Mouse (Mus musculus) midbrain, postnatal 0 days (tissue): ENCODE data around the gene Fkbp15. TPM values are rescaled to one million over a fixed set of nuclear protein-coding genes. Genes with fewer than 3 reads are reported as not detected.

Source experiments
- ATAC-seq: fragments of 200-750 bp; cut with Nextera tagmentation; 2 replicates; pipeline ENCODE4 v1.8.0; 2017; ENCODE audit warnings: moderate number of reproducible peaks, mild to moderate bottlenecking, moderate TSS enrichment, moderate library complexity; ENCODE audit not compliant: low FRiP score
- DNase-seq: peaks from one replicate; pipeline ENCODE4 v3.0.0-alpha.2; 2015; ENCODE audit warnings: low spot score
- H3K27ac ChIP-seq: fragments of 300-500 bp; sonication (generic); 2 replicates; pipeline ENCODE4 v1.5.1; 2014; ENCODE audit warnings: low read depth, mild to moderate bottlenecking, low read length, mixed read lengths
- H3K27me3 ChIP-seq: fragments of 300-500 bp; sonication (generic); 2 replicates; pipeline ENCODE4 v1.6.1; 2014; ENCODE audit warnings: low read length, control low read depth, mixed read lengths; ENCODE audit not compliant: insufficient read depth
- H3K36me3 ChIP-seq: fragments of 300-500 bp; sonication (generic); 2 replicates; pipeline ENCODE4 v1.6.1; 2014; ENCODE audit warnings: low read length, control low read depth, mixed read lengths; ENCODE audit not compliant: insufficient read depth
- H3K4me1 ChIP-seq: fragments of 300-500 bp; sonication (generic); 2 replicates; pipeline ENCODE4 v1.6.1; 2014; ENCODE audit warnings: mild to moderate bottlenecking, control low read depth, antibody characterized with exemption, low read length, mixed read lengths; ENCODE audit not compliant: insufficient read depth
- H3K4me2 ChIP-seq: fragments of 300-500 bp; sonication (generic); 2 replicates; pipeline ENCODE4 v1.6.1; 2014; ENCODE audit warnings: low read depth, mild to moderate bottlenecking, low read length, mixed read lengths; ENCODE audit not compliant: poor library complexity, severe bottlenecking
- H3K4me3 ChIP-seq: fragments of 300-500 bp; sonication (generic); 2 replicates; pipeline ENCODE4 v1.5.1; 2014; ENCODE audit warnings: low read depth, mild to moderate bottlenecking, low read length, moderate library complexity
- H3K9ac ChIP-seq: fragments of 300-500 bp; sonication (generic); replicated peaks from 2 replicates; pipeline ENCODE4 v1.6.1; 2014; ENCODE audit warnings: mild to moderate bottlenecking, low read length, moderate library complexity, mixed read lengths; ENCODE audit not compliant: poor library complexity, severe bottlenecking
- H3K9me3 ChIP-seq: fragments of 300-500 bp; sonication (generic); 2 replicates; pipeline ENCODE4 v1.6.1; 2016; ENCODE audit warnings: low read length, control low read depth
- CTCF ChIP-seq: IDR thresholded peaks from 2 replicates; pipeline ENCODE4 v1.5.1; 2016; ENCODE audit warnings: antibody characterized with exemption, mild to moderate bottlenecking
- WGBS: fragments of 180-500 bp; shearing (Covaris S2); extraction: QIAGEN DNeasy Blood & Tissue Kit; methylation state at CpG from one replicate; pipeline ENCODE4 v1.1.7; 2014; 5-methylcytosine and 5-hydroxymethylcytosine counted together
- polyA plus RNA-seq: library from polyadenylated mRNA; unstranded; fragments of >200 nt; fragmentation: Nextera tagmentation; extraction: Ambion mirVana; gene quantifications from 2 replicates; pipeline ENCODE4 v1.2.1, GENCODE M21; 2015
- total RNA-seq: library from RNA; depleted of rRNA; stranded (reverse); fragments of >200 nt; gene quantifications from 2 replicates; pipeline ENCODE4 v1.2.3, GENCODE M21; 2014

The Fkbp15 gene
- total and polyA plus RNA-seq, 2 experiments from 2014 or later, result 20.2 to 37.5 TPM

DNA sequence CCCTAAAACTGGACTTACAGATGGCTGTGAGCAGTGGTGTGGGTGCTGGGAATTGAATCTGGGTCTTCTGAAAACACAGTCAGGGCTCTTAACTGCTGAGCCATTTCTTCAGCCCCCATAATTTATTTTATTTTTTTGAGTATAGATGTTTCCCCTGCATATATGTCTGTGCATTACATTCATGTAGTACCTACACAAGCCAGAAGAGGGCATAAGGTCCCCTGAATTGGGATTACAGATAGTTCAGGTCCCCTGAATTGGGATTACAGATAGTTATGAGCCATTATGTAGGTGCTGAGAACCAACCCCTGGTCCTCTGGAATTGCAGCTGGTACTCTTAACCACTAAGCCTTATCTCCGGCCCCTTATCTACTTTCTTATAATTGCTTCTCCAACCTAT is 16.3 kb downstream of the Fkbp15 start:
- no peak for DNase-seq
- TF ChIP-seq CTCF, result peak; percentile 37
- H3K4me2 ChIP-seq, result no peak overlapping the region
- no peaks in the 10 kb centered on the region for H3K4me1 ChIP-seq
- WGBS, result 95% methylated on average over 1 of the region's 1 CpGs
- H3K36me3 ChIP-seq, result peaks cover 22% of the 10 kb centered on the region
- ATAC-seq, result no peak
- no peak overlapping the region for H3K27ac ChIP-seq
- H3K9ac ChIP-seq, result no peak overlapping the region
- H3K9me3 ChIP-seq, result no peaks in the 10 kb centered on the region
- H3K27me3 ChIP-seq, result no peaks in the 10 kb centered on the region
- H3K4me3 ChIP-seq, result no peak overlapping the region

DNA sequence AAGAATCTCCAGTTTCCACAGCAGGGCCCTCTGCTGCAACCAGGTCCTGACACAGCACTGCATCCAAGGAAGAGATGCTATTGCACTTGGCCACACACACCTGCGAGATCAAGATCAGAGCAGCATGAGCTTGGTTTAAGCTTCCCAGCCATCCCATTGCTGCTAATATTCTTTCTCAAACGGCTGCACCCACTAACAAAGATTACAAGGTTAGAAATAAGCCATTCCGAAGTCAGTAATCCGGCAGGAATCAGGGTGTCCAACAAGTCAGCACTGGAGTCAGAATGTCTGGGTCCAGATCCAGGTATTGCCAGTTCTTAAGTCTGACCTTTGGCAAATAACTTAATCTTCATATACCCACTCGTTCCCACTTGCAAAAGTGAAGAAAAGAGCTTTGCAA is 21.8 kb downstream of the Fkbp15 start:
- Histone ChIP-seq H3K4me1 (no peaks in the 10 kb centered on the region), H3K9me3 (no peaks in the 10 kb centered on the region), H3K27me3 (no peaks in the 10 kb centered on the region), H3K4me2 (no peak overlapping the region), H3K9ac (no peak overlapping the region), H3K36me3 (peaks cover 38% of the 10 kb centered on the region), H3K4me3 (no peak overlapping the region), H3K27ac (no peak overlapping the region)
- DNase-seq (no peak), ATAC-seq (no peak)
- WGBS, result 94% methylated on average over 5 of the region's 5 CpGs
- TF ChIP-seq CTCF, result no peak

- peak; percentile 7 for DNase-seq
These were observed 28.4 kb downstream of the Fkbp15 start for GRCm38 (mm10) chr4:62331977-62332376.

GRCm38 (mm10) chr4:62328941-62329660 is 31.2 kb downstream of the Fkbp15 start:
- H3K36me3 ChIP-seq, result peaks cover 48% of the 10 kb centered on the region

More at GRCm38 (mm10) chr4:62331977-62332376, 28.4 kb downstream of the Fkbp15 start:
- no peak for ATAC-seq
- Histone ChIP-seq H3K36me3 (peaks cover 35% of the 10 kb centered on the region), H3K4me2 (no peak overlapping the region), H3K4me3 (no peak overlapping the region), H3K27ac (no peak overlapping the region), H3K9ac (no peak overlapping the region), H3K27me3 (no peaks in the 10 kb centered on the region), H3K9me3 (no peaks in the 10 kb centered on the region), H3K4me1 (no peaks in the 10 kb centered on the region)
- peak; percentile 45 for TF ChIP-seq CTCF
- 83% methylated on average over 5 of the region's 5 CpGs for WGBS

DNA sequence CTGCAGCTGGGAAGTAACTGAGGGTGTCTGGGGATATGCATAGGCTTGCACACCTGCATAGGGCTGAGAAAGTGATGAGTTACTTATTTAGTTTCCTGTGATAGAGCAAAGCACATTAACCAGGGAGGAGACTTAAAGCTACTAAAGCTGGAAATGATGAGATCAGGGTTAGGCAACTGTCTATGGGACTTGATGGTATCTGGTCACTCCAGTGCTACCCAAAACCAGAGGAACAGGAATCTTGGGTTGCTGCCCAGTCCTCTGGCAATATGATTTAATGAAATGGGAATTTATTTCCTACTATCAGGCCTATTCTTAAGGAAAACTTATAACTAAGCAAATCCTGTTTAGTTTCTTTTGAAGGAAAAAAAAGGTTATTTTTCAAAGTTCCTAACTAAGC is 34.2 kb downstream of the Fkbp15 start:
- Histone ChIP-seq H3K36me3 (peaks cover 62% of the 10 kb centered on the region), H3K27me3 (no peaks in the 10 kb centered on the region), H3K4me3 (no peak overlapping the region), H3K4me1 (no peaks in the 10 kb centered on the region), H3K4me2 (no peak overlapping the region), H3K27ac (no peak overlapping the region), H3K9me3 (no peaks in the 10 kb centered on the region), H3K9ac (no peak overlapping the region)
- DNase-seq (no peak), ATAC-seq (no peak)
- no peak for TF ChIP-seq CTCF

More at GRCm38 (mm10) chr4:62328941-62329660, 31.2 kb downstream of the Fkbp15 start:
- Histone ChIP-seq H3K4me3 (no peak overlapping the region), H3K4me2 (no peak overlapping the region), H3K9me3 (no peaks in the 10 kb centered on the region), H3K27ac (no peak overlapping the region), H3K27me3 (no peaks in the 10 kb centered on the region), H3K4me1 (no peaks in the 10 kb centered on the region), H3K9ac (no peak overlapping the region)
- no peak for ATAC-seq
- no peak for TF ChIP-seq CTCF
- no peak for DNase-seq
- WGBS, result 88% methylated on average over 6 of the region's 6 CpGs

DNA sequence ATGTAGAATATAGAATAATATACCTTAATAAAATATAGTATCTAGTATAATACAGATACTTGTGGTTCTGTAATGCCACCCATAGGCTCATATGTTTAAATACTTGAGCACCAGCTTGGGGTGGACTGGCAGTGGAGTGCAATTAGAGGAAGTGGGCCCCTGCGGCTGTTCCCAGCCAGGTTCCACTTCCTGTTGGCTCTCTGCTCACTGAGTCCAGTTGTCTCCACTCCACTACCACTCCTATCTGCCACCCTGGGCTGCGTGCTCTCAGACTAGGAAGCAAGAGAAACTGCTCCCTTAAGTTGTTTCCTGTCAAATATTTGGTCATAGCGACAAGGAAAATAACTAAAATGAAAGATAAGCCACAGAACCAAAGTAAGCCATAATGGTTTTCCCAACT is 37.7 kb downstream of the Fkbp15 start:
- H3K27me3 ChIP-seq, result no peaks in the 10 kb centered on the region
- H3K9me3 ChIP-seq, result no peaks in the 10 kb centered on the region
- peaks cover 76% of the 10 kb centered on the region for H3K36me3 ChIP-seq
- no peak overlapping the region for H3K4me2 ChIP-seq
- DNase-seq (no peak), ATAC-seq (no peak)
- TF ChIP-seq CTCF, result no peak
- WGBS, result 91% methylated on average over 3 of the region's 3 CpGs
- no peaks in the 10 kb centered on the region for H3K4me1 ChIP-seq
- no peak overlapping the region for H3K9ac ChIP-seq
- H3K27ac ChIP-seq, result no peak overlapping the region
- H3K4me3 ChIP-seq, result no peak overlapping the region
